Mouse (Mus musculus) hindbrain, embryonic 15.5 days (tissue): ENCODE results near the gene Gpld1. TPM values are rescaled to one million over a fixed set of nuclear protein-coding genes. Genes with fewer than 3 reads are reported as not detected.

Experiments
- ATAC-seq: fragments of 200-750 bp; cut with Nextera tagmentation; 2 replicates; pipeline ENCODE4 v1.8.0; 2017; ENCODE audit warnings: low read depth, moderate number of reproducible peaks, moderate TSS enrichment; ENCODE audit not compliant: low FRiP score
- H3K27ac ChIP-seq: fragments of 300-500 bp; sonication (generic); replicated peaks from 2 replicates; pipeline ENCODE4 v1.5.1; 2015; ENCODE audit warnings: mild to moderate bottlenecking, inconsistent platforms
- H3K27me3 ChIP-seq: fragments of 300-500 bp; sonication (generic); 2 replicates; pipeline ENCODE4 v1.6.1; 2015; ENCODE audit warnings: control low read depth, inconsistent platforms
- H3K36me3 ChIP-seq: fragments of 300-500 bp; sonication (generic); 2 replicates; pipeline ENCODE4 v1.6.1; 2015; ENCODE audit warnings: control low read depth, inconsistent platforms
- H3K4me1 ChIP-seq: fragments of 300-500 bp; sonication (generic); replicated peaks from 2 replicates; pipeline ENCODE4 v1.6.1; 2015; ENCODE audit warnings: control low read depth, inconsistent platforms
- H3K4me2 ChIP-seq: fragments of 300-500 bp; sonication (generic); 2 replicates; pipeline ENCODE4 v1.6.1; 2015; ENCODE audit warnings: moderate library complexity, mild to moderate bottlenecking, inconsistent platforms
- H3K4me3 ChIP-seq: fragments of 300-500 bp; sonication (generic); 2 replicates; pipeline ENCODE4 v1.5.1; 2015; ENCODE audit warnings: mild to moderate bottlenecking, inconsistent platforms
- H3K9ac ChIP-seq: fragments of 300-500 bp; sonication (generic); 2 replicates; pipeline ENCODE4 v1.6.1; 2015; ENCODE audit warnings: inconsistent platforms
- H3K9me3 ChIP-seq: fragments of 300-500 bp; sonication (generic); 2 replicates; pipeline ENCODE4 v1.6.1; 2016; ENCODE audit warnings: control low read depth, inconsistent platforms
- WGBS: fragments of 180-500 bp; shearing (Covaris S2); methylation state at CpG from one replicate; pipeline ENCODE4 v1.1.7; 2015; 5-methylcytosine and 5-hydroxymethylcytosine counted together
- polyA plus RNA-seq: library from polyadenylated mRNA; unstranded; fragments of >200 nt; fragmentation: Nextera tagmentation; extraction: Ambion mirVana; gene quantifications from 2 replicates; pipeline ENCODE4 v1.2.1, GENCODE M21; 2015

Gene Gpld1
- polyA plus RNA-seq, 1 experiment from 2014 or later = 3.2 TPM

DNA sequence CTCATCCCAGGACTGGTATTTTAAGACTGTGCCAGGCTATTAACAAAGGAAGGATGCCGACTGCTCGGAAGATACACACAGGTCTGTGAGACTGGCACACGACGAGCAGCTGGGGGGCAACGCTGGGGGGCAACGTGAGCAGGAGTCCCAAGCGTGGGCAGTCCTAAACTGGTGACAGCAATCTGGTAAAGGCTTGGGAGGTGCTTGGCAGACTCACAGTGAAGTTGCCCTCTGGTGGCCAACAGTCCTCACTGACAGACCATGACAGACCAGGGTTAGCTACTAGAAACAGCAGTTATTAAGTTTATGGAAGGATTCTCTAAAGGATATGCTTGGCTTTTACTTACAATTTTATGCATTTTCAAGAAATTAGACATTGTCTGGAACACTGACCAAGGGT lies 45.4 kb downstream of the Gpld1 start:
- Histone ChIP-seq H3K27me3 (no peaks in the 10 kb centered on the region), H3K4me2 (no peak overlapping the region), H3K9me3 (no peaks in the 10 kb centered on the region), H3K36me3 (peaks cover 17% of the 10 kb centered on the region; the same call in 1 of the 2 replicates), H3K27ac (no peak overlapping the region), H3K4me1 (no peaks in the 10 kb centered on the region; the same call in 1 of the 2 replicates), H3K9ac (no peak overlapping the region), H3K4me3 (no peak overlapping the region)
- peak; percentile 80 for ATAC-seq
- 34% methylated on average over 7 of the region's 7 CpGs for WGBS

DNA sequence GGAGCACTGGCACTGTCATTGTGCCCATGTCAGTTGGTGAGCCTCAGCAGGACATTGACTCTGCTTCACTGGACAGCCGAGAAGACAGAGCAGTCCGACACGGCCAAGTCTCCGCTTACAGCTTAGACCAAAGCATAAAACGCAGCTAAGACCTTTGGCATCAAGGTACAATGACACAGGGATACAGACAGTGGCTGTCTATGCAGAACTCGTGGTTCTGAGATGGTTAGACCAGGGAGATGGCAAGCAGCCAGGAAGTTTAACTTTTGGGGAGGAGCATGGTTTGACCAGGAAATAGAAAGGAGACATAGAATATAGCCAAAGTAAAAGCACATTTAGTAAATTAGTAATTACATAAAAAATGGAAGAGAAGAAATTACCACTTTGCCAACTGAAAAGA lies 46.1 kb downstream of the Gpld1 start:
- Histone ChIP-seq H3K9me3 (no peaks in the 10 kb centered on the region), H3K4me1 (no peaks in the 10 kb centered on the region; the same call in 1 of the 2 replicates), H3K4me2 (no peak overlapping the region), H3K9ac (no peak overlapping the region), H3K27me3 (no peaks in the 10 kb centered on the region), H3K36me3 (peaks cover 21% of the 10 kb centered on the region; the same call in 1 of the 2 replicates), H3K4me3 (no peak overlapping the region), H3K27ac (no peak overlapping the region)
- 76% methylated on average over 6 of the region's 6 CpGs for WGBS
- no peak for ATAC-seq

DNA sequence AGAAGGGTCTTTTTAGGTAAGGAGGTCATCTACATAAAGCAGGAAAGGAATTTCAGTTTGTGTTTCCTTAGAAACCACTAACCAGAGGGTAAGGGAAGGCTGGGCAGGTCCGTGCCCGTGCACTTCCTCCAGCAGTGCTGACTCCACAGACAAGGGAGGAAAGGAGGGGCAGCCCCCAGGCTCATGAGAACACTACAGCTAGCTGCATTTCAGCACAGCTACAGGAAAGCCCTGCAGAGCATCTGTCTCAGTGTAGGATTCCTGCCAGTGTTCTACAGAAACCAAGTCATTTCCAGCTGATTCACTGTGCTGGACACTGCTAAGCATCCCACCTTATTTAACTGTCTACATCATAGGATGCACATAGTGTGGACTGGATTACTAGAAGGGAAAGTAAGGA lies 50.2 kb downstream of the Gpld1 start:
- H3K4me3 ChIP-seq = no peak overlapping the region
- no peak overlapping the region for H3K4me2 ChIP-seq
- WGBS = 50% methylated on average over 2 of the region's 2 CpGs
- H3K27ac ChIP-seq = no peak overlapping the region
- no peak for ATAC-seq
- H3K9me3 ChIP-seq = no peaks in the 10 kb centered on the region
- peaks cover 60% of the 10 kb centered on the region for H3K36me3 ChIP-seq
- H3K9ac ChIP-seq = no peak overlapping the region
- no peaks in the 10 kb centered on the region for H3K27me3 ChIP-seq
- H3K4me1 ChIP-seq = no peaks in the 10 kb centered on the region; the same call in 1 of the 2 replicates

DNA sequence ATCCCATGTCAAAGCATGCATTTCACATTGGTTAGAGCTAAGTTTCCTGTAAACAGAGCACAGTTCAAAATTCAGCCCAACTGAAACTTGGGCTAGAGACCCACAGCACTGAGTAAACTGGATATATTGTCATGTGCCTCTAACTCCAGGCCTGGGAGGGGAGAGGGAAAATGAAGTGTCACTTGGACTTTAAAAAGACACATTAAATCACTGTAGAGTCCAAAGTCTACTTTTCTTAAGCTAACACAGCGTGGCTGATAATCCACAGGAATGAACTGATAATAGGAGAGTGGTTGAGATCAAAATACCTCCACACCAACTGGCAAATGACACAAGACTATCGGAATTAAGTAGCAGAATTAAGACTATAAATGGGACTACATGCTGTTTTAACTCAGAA lies 56.6 kb downstream of the Gpld1 start:
- H3K4me1 ChIP-seq = no peaks in the 10 kb centered on the region
- WGBS = 94% methylated on average over 2 of the region's 2 CpGs
- peaks cover 80% of the 10 kb centered on the region for H3K36me3 ChIP-seq
- H3K4me2 ChIP-seq = no peak overlapping the region
- H3K4me3 ChIP-seq = no peak overlapping the region
- H3K9me3 ChIP-seq = no peaks in the 10 kb centered on the region
- no peak overlapping the region for H3K9ac ChIP-seq
- H3K27me3 ChIP-seq = no peaks in the 10 kb centered on the region
- H3K27ac ChIP-seq = no peak overlapping the region
- ATAC-seq = no peak

DNA sequence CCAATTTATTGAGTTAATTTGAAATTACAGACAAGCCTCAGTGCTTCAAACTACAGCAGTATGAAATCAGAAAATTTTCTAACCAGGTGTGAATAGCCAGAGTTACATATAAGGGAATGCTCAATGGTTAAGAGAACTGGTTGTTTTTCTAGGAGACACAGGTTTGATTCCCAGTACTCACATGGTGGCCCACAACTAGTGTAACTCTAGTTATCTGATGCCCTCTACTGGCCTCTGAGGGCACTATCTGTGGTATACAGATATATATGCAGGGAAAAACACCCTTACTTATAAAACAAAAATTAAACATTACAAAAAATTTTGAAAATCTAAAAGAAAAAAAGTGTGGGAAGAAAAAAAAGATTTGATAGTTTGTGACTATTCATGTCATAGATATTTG lies 60.0 kb downstream of the Gpld1 start:
- H3K36me3 ChIP-seq = peaks cover 56% of the 10 kb centered on the region

DNA sequence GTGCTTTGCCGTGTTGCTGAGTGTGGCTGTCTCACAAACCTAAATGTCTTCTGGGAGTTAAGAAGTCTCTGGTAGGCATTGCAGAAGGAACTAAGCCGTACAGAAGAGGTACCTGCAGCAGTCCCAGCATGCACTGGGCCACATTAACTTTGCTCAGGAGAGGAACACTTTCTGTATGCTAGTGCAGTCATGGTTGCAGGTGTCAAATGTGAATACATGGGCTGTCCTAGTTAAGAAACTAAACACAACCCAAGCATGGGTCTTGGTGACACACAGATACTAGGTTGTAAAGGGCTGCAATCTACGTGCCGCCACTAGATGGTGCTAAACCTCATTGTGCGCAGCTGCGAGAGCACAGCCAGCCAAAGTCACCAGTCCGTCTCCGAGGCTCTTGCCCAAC lies 64.2 kb downstream of the Gpld1 start:
- Histone ChIP-seq H3K27me3 (no peaks in the 10 kb centered on the region), H3K4me2 (no peak overlapping the region), H3K4me3 (no peak overlapping the region), H3K36me3 (peaks cover 18% of the 10 kb centered on the region), H3K9ac (no peak overlapping the region), H3K9me3 (no peaks in the 10 kb centered on the region), H3K4me1 (no peaks in the 10 kb centered on the region), H3K27ac (no peak overlapping the region)
- ATAC-seq = no peak
- 79% methylated on average over 7 of the region's 8 CpGs for WGBS

More for the DNA sequence above, 60.0 kb downstream of the Gpld1 start:
- no peaks in the 10 kb centered on the region for H3K27me3 ChIP-seq
- H3K4me3 ChIP-seq = no peak overlapping the region
- no peaks in the 10 kb centered on the region for H3K9me3 ChIP-seq
- H3K4me1 ChIP-seq = no peaks in the 10 kb centered on the region
- H3K4me2 ChIP-seq = no peak overlapping the region
- H3K9ac ChIP-seq = no peak overlapping the region
- no peak overlapping the region for H3K27ac ChIP-seq
- no peak for ATAC-seq

DNA sequence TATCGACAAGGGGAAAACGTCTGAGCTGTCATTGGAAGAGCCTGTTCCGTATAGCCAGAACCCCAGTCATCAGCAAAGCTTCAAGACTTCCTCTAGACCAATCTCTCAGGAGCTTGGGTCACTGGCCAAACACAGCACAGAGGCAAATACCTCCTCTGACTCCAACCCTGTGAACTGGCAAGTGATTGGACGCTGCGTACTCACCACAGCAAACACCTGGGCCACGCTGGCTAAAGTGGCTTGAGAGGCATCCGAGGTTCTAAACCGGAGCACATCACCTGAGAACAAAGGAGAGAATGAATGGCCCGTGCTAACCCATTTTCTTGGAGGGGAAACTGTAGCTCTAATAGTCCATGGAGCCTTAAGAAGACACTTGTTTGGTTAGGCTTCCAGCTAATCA lies 75.4 kb downstream of the Gpld1 start:
- H3K27me3 ChIP-seq = no peaks in the 10 kb centered on the region
- ATAC-seq = no peak
- no peak overlapping the region for H3K27ac ChIP-seq
- peaks cover 8% of the 10 kb centered on the region; the same call in 1 of the 2 replicates for H3K36me3 ChIP-seq
- peak overlapping the region; percentile 84 for H3K4me2 ChIP-seq
- H3K9ac ChIP-seq = no peak overlapping the region
- H3K4me1 ChIP-seq = peaks cover 23% of the 10 kb centered on the region
- H3K4me3 ChIP-seq = no peak overlapping the region
- no peaks in the 10 kb centered on the region for H3K9me3 ChIP-seq
- 91% methylated on average over 9 of the region's 9 CpGs for WGBS

DNA sequence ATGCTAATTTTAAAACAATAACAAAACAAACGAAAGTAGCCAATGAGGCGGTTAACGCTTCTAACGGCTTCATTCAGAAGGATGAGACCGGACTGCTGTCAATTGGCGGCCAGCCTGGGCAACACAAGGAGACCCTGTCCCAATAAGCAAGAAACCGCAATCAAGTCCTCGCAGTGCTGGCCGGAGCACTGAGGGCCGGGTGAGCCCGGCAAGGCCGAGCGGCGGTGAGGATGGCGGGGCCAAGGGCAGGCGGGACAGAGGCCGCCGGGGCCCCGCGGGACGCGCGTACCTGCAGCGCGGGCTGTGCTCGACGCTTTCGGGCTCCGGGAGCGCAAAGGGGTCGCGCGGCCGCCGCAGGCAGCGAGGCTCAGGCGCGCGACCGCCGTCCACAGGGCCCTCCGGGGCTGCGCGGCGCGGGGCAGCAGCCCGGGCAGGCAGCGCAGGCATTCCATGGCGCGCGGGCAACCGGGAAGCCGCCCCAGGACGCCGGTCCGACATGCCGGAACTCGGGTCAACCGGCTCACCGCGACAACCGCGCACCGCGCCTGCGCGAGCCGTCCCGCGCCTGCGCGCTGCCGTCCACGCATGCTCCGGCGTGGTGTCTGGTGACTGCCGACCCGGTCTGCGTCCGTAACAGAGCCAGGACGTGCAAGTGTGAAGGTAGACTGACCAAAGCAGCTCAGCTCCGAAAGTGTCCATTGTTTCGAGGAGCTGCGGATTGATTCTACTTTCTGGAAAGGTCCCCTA lies 77.0 kb downstream of the Gpld1 start, which contains the start of gene Mrs2:
TSS of gene Mrs2 (minus strand) at position 587 of the 747 bp plus-strand sequence.
- Histone ChIP-seq H3K9ac (peak within 1 kb of the TSS; percentile 98), H3K9me3 (no peaks in the 10 kb centered on the region), H3K4me1 (peaks cover 23% of the 10 kb centered on the region), H3K4me2 (peak within 1 kb of the TSS; percentile 84), H3K27ac (peak within 1 kb of the TSS; percentile 87), H3K4me3 (peak within 1 kb of the TSS; percentile 79), H3K36me3 (peaks cover 8% of the 10 kb centered on the region; the same call in 1 of the 2 replicates), H3K27me3 (no peaks in the 10 kb centered on the region)
- WGBS = under 1% methylated on average over 78 of the region's 84 CpGs
- ATAC-seq = peak; percentile 97

DNA sequence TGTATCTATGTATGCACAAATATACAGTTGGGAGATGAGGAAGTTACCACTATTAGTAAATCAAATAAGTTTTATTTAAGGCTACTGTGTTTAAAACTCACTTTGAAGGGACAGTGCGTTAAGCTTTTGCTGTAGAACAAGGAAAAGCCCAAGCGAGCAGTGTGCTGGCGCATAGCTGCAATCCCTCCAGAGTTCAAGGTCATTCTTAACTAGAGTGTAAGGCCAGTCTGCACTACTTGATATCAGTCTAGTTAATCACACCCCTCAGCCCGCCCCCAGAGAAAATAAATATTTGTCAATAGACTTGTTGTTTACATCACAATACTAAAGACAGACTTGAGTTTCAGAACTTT lies 77.6 kb downstream of the Gpld1 start:
- Histone ChIP-seq H3K4me3 (peak overlapping the region; percentile 79), H3K27me3 (no peaks in the 10 kb centered on the region), H3K36me3 (peaks cover 8% of the 10 kb centered on the region; the same call in 1 of the 2 replicates), H3K27ac (peak overlapping the region; percentile 87), H3K4me2 (peak overlapping the region; percentile 84), H3K4me1 (peaks cover 23% of the 10 kb centered on the region), H3K9me3 (no peaks in the 10 kb centered on the region), H3K9ac (peak overlapping the region; percentile 98)
- 56% methylated on average over 4 of the region's 4 CpGs for whole genome bisulfite sequencing
- peak; percentile 7; the same call in 1 of the 2 replicates for ATAC-seq

DNA sequence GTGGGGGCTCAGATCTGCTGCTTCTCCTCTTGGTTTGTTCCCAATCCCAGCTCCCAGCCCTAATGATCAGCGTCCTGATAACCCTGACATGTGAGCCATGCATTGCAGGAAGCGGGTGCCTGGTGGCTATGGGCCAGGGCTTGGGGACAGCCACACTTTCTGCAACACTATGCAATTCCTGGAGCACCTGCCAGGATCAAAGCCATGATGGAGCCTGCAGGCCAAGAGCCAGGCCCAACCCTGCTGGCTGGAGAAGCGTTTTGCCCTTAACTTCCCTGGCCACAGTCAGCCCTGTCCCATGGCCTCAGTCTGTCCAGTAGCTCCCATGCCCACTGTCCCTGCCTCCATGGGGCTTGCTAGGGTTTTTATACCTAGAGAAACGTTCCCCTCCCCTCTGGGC lies 79.4 kb downstream of the Gpld1 start:
- 66% methylated on average over 4 of the region's 4 CpGs for WGBS
- no peak for ATAC-seq
- Histone ChIP-seq H3K4me2 (no peak overlapping the region), H3K4me3 (no peak overlapping the region), H3K27ac (no peak overlapping the region), H3K9me3 (no peaks in the 10 kb centered on the region), H3K36me3 (peaks cover 5% of the 10 kb centered on the region; the same call in 1 of the 2 replicates), H3K27me3 (no peaks in the 10 kb centered on the region), H3K9ac (no peak overlapping the region), H3K4me1 (peaks cover 23% of the 10 kb centered on the region)

DNA sequence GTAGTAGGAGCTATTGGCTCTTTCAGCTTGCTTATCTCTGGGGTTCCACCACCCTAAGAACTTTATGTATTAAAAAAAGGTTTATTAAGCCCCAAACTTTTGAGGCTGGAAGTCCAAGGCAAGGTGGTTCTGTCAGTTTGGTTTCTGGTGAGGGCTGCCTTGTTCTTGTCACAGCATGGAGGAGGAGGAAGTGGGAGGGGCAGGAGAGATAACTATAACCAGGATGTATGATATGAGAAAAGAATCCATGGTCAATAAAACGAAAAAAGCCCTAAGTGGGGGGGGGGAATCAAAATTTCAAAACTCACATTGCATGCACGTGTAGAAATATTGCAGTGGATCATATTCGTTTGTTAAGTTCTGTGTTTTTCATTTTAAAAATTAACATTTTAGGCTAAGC lies 80.2 kb downstream of the Gpld1 start:
- Histone ChIP-seq H3K36me3 (no peaks in the 10 kb centered on the region), H3K4me3 (no peak overlapping the region), H3K9me3 (no peaks in the 10 kb centered on the region), H3K27ac (no peak overlapping the region), H3K9ac (no peak overlapping the region), H3K4me1 (peaks cover 19% of the 10 kb centered on the region), H3K4me2 (no peak overlapping the region), H3K27me3 (no peaks in the 10 kb centered on the region)
- no peak for ATAC-seq
- WGBS = 75% methylated on average over 3 of the region's 3 CpGs

DNA sequence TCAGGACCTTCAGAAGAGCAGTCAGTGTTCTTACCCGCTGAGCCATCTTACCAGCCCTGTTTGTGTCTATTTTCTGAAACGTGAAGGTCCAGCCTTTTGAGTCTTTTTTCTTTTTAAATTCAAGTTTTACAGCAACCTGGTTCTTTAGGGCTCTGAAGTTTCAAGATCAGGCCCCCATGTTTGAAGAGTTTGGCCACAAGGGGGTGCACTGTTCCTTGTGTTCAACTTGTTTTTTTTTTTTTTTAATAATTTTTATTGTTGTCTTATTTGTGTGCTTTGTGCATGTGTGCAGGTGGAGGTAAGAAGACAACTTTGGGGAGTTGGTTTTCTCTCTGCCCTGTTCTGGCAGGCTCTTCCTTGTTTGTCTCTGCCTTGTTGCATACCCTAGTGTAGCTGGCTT lies 81.7 kb downstream of the Gpld1 start:
- H3K9ac ChIP-seq = no peak overlapping the region
- H3K4me1 ChIP-seq = peaks cover 5% of the 10 kb centered on the region; the same call in 1 of the 2 replicates
- no peak overlapping the region for H3K4me3 ChIP-seq
- 34% methylated on average over 2 of the region's 2 CpGs for WGBS
- no peaks in the 10 kb centered on the region for H3K36me3 ChIP-seq
- ATAC-seq = no peak
- no peaks in the 10 kb centered on the region for H3K9me3 ChIP-seq
- H3K4me2 ChIP-seq = no peak overlapping the region
- no peaks in the 10 kb centered on the region for H3K27me3 ChIP-seq
- H3K27ac ChIP-seq = no peak overlapping the region
